Mouse (Mus musculus): Measurements from ENCODE around the gene Ccin.

Gene Ccin

GRCm38 (mm10) chr4:44013391-44014070, 30.2 kb downstream of the Ccin start:
- no peak for DNase-seq (ENCODE audit: low spot score)

DNA sequence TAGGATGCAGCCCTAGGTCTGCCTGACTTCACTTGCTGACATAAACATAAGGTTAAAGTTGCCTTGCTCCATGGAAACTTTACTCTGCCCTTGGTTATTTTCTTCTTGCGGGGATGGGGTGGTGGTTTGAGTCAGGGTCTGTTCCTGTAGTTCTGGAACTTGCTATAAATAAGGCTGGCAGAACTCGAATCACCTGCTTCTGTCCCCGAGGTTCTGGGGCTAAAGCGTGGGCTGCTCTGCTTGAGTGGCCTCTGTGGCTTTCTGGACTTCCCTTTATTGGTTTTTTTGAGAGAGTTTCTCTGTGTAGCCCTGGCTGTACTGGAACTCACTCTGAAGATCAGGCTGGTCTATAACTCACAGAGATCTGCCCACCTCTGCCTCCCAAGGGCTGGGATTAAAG, 32.8 kb downstream of the Ccin start:
- no peak for DNase-seq (ENCODE audit: low spot score)

DNA sequence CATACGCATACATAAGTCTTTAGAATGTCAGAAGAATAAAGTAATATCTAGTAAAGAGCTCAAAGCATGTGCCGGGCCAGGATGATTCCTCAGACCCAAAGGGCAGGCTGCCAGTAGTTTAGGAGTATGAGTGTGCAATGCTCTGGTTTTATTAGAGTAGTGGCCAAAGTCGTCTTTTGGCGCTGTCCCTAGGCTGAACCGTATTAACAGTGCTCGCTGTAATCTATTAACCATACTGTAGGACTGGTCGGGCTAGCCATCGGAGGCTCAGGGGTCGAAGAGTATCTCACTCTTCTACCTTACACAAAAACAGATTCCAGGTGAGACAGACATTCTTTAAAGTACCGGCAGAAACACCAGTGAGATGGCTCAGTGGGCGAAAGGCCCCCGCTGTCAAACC, 33.5 kb downstream of the Ccin start:
- no peak for DNase-seq (ENCODE audit: low spot score)

DNA sequence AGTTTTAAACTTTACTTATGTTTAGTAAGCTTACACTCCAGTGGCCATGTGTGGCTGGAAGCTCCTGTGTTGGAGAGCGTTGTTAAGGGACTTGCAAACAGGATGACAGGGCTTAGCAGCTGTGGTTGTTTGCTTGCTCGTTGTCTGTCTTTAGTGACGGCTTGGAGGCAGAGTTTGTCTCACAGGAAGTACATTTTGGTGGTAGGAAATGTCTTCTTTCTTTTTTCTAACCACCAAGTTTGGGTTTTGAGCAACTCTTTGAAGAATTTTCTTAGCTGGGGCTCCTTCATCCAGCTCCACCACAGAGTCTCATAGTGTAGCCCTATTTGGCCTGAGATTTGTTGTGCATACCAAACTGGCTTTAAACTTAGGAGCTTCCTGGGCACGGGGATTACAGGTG, 39.0 kb downstream of the Ccin start:
- no peak for DNase-seq (ENCODE audit: low spot score)

- DNase-seq (ENCODE audit: low spot score) = no peak
Observed at GRCm38 (mm10) chr4:44022766-44023165, 39.5 kb downstream of the Ccin start.

DNA sequence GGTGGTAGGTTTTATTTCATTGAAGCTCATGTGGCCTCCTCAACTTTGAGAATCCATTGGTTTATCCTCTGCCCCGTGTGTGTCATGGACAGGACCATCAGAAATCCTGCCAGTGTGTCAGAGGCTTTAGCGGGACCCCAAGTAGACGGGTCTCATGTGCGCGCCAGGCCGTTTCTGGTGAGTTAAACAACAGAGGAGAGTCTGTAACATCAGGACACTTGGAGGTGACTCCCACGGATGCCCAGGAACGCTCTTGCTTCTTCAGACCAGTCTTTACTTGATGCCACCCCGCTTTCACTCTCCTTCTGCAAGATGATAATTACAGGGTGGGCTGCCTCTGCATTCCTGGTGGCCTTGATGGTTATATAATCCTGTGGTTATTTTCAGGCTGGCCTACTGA, 40.4 kb downstream of the Ccin start:
- DNase-seq (ENCODE audit: low spot score) = no peak

DNA sequence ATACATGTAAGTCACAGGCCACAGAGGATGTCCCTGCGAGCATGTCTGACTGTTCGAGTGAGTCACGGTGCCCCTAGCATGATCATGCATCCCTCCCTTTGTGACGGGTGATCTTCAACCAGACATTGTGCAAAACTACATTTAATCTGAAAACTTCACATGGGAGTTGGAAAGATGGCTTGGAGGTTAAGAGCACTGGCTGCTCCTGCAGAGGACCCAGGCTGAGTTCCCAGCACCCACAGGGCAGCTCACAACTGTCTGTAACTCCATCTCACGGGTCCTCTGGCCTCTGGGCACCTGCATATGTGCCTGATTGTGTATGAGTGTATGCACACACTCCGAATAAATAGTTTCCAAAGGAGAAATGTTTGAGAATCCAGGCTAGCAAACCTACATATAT, 41.0 kb downstream of the Ccin start:
- DNase-seq (ENCODE audit: low spot score) = no peak

DNA sequence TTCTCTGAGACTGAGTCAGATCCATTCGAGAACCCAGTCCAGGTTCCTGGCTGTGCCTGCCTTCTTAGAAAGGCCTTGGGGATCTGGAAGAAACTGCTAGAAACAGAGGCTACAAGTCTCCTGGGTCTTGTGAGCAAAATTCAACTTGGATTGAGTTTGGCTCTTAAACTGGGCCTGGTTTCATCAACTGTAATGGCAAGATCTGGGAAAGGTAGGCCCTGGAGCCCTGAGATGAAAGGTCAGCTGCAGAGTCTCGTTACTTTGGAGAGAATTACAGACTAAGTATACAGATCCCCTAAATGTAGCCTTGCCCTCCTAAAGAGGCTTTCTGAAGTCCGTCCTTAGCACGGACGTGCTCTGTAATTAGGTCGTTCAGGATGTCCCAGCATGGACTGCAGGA, 42.3 kb downstream of the Ccin start:
- no peak for DNase-seq (ENCODE audit: low spot score)

DNA sequence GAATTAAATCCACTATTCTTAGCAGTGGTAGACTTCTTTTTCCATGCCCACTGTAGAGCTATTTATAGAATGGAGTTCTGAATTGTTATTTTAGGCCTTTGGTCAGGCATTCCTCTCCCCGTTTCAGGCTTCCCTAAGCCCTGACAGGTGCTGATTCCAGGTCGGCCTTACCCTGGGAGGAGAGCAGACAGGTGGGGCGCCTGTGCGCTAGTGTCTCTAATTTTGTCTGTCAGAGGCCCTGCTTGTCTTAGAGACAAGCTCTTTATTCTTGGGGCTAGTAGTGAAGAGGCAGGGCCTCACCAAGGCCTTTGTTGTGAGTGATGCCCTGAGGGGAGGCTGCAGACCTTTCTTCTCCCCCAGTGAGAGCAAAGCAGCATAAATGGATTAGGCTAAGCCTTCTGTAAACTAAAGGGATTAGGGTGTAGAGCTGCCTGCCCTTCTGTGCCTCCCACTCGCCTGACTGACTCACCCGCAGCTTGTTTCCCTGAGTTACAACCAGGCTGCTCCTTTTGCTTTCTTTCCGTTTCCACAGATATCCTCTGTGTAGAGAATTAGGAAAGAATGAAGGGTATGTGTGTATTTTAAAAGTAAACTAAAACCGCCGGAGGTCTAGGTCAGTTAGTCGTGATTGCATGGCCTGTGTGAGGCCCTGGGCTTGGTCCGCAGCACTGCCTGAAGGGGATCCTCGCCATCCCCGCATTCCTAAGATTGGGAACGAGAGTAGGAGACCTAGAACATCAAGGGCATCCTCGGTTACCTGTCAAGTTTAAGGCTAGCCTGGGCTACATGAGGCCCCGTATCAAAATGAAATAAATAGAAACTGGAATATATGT, 45.2 kb downstream of the Ccin start:
- DNase-seq (ENCODE audit: low spot score) = peak; percentile 60

- DNase-seq (ENCODE audit: low spot score) = no peak
Observed at GRCm38 (mm10) chr4:44029661-44030066, 46.4 kb downstream of the Ccin start.

- DNase-seq (ENCODE audit: low spot score) = no peak
Observed at GRCm38 (mm10) chr4:44031521-44031920, 48.2 kb downstream of the Ccin start.
